Mouse (Mus musculus) left cerebral cortex, postnatal 14 days (tissue): ENCODE measurements at regions not wholly inside any gene's neighbourhood (a gene's known extent, or its start where the extent isn't known, plus 50 kb on each side); places are given as distances from the start of the nearest gene placed in this dataset.
A peak's percentile ranks its signal among the peaks of the same experiment; 100 is the strongest.

Experiments
- DNase-seq, 2 experiments: peaks; one replicate each; pipeline ENCODE4 v3.0.0; 2021 to 2022; ENCODE audit warnings: low spot score in 2 of 2, mixed read lengths in 1 of 2
- intact Hi-C: fragments of 180-260 bp; cut with DNase I; formaldehyde crosslinking; loops from one replicate; pipeline ENCODE4 v1.15.1; 2025

DNA sequence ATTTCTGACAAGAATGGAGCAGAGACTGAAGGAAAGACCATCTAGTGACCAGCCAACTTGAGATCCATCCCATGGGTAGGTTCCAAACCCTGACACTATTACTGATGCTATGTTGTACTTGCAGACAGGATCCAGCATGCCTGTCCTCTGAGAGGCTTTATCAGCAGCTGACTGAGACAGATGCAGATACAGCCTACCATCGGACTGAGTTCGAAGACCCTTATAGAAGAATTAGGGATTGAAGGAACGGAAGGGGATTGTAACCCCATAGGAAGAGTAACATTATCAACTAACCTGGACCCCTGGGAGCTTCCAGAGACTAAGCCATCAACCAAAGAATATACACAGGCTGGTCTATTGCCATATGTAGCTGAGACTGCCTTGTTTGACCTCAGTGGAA, 183.1 kb upstream of the Adcy2 start:
- no peak for DNase-seq
- intact Hi-C loops: no loop called here

DNA sequence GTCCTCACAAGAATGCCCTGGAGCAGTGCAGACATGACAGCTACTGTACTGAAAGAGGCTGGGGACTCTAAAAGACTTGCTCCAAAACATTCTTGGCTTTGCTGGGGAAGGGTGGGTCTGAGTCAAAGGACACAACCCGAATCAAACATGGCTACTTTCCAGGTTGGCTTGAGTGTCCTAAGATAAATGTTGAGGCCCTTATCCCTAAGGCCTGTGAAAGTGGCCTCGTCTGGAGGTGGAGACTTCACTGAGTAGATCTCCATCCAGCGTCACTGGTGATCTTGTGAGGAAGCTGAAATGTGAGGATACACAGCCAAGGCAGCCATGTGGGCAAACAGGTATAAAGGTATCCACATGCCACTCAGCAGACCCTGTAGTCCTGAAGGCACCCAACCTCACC, 191.3 kb upstream of the Adcy2 start:
- DNase-seq: no peak

DNA sequence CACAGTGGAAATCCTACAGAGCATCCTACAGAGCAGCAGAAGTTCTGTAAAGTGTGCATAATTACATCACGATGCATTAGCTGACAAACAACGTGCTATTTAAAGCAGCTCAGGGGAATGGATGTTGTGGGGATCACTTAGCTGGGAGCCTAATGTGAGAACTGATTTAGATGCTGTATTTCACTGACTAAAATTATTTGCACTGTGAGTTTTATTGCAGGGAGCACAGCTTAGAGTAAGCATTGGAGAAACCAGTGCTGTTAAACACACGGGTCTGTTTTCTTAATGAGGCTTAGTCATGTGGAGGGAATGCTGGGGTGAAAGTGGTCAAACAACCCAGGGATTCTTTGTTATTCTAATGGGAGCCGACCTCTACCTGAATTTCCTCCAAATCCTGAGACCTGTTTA, 197.1 kb upstream of the Adcy2 start:
- intact Hi-C loops: no loop called here
- DNase-seq: no peak

More for the DNA sequence above, 191.3 kb upstream of the Adcy2 start:
- intact Hi-C loops: no loop called here

DNA sequence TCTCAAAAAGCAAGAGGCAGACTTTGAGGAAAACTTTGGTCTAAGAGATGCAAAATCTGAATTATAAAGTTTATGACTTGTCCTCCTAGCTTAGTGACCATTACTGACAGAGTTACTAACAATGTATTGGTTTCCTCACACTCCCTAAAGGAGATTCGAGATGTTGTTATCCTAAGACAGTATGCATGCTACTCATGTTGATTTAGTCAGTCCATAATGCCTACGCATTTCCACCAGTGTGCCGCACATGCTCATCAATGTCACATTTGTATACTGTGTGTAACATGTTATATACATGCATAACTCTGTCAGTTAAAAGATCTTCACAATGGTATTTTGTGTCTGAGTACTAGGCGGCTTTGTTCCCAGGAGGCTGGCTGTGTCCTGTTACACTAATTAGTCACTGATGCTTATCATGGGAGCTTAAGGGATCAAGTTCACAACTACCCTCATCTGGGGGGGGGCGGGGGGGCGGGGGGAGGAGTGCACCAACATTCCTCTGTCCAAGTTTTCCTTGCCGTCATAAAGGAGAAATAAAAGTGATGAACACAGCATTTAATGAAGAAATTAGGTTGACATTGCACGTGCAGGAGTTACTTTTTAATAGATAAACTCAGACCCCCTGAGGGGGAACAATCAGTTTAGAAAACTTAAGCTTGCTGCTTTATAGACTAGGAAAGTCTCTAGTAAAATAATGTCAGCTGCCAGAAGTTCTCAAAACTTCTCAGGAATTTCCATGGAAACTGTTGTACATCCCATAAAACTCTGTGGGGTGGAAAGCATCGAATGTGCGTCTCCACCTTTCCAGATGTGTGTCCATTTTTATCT, 208.6 kb upstream of the Adcy2 start:
- intact Hi-C loops: no loop called here
- no peak for DNase-seq

DNA sequence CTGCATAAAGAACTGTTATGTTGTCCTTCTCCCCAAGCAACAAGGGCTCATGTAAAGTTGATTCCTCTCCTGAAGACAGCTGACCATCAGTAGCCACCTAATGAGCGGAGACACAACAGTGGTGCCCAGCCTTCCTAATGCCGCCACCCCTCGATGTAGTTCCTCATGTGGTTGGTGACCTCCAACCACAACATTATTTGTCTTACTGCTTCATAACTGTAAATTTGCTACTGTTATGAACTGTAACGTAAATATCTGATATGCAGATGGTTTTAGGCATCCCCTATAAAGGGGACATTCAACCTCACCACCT, 209.2 kb upstream of the Adcy2 start:
- no peak for DNase-seq
- intact Hi-C loops: no loop called here

DNA sequence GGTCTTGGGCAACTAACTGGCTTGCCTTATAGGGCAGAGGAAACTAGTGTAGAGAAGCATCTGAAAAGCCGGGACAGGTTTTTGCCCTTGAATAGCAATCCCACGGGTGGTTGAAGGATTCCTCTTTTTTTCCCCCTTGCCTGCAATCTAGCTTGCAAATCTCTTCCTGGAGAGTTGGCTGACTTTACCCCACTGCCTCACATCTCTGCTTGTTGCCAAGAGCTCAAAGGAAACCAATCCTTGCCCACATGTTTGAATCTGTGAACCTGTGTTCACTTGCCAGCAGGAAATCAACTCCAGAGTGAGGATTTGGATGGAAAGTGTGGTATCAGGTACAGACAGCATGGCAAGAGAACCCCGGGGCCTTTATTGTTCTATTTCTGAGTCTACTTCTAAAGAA, 217.2 kb upstream of the Adcy2 start:
- no peak for DNase-seq
- intact Hi-C loops: no loop called here

- DNase-seq: no peak
- intact Hi-C loops: no loop called here
These were observed 221.1 kb upstream of the Adcy2 start for GRCm38 (mm10) chr13:69220425-69220824.

GRCm38 (mm10) chr13:69226538-69226937, 227.2 kb upstream of the Adcy2 start:
- DNase-seq: no peak
- intact Hi-C loops: no loop called here

GRCm38 (mm10) chr13:69230361-69230943, 231.1 kb upstream of the Adcy2 start:
- intact Hi-C loops: no loop called here
- no peak for DNase-seq

- DNase-seq: peak in 1 of 2 experiments; percentile 39
- intact Hi-C loops: no loop called here
These were observed 237.0 kb upstream of the Adcy2 start for GRCm38 (mm10) chr13:69236386-69236785.

- DNase-seq: no peak
- intact Hi-C loops: no loop called here
These were observed 238.6 kb upstream of the Adcy2 start for GRCm38 (mm10) chr13:69237918-69238317.

DNA sequence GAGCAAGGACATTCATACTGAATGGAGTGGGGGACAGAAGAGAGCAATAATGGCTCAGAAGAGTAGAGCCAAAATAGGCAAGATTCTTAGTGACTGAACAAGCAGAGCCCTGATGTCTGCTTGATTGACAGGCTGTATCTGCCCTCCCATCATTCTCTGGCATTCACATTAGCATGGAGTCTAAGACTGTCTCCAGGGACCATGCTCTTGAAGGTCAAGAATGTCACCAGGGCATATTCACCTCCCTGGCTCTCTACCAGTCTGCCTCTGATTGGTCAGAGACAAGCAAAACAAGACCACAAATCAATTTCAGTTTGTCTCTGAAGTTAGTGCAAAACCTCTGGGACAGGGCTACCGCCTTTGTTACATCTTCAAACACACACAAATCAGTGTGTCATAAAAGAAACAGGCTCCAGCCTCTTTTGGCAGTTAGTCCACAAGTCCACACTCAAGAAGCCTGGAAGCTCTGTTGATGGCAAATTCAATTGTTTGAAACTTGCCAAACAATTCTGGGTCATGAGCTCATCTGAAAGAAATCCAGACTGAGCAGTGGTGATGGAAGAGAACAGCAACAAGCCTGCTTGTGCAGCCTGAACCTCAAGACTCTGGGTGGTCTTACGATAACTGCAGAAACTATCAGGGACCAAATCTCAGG, 240.0 kb upstream of the Adcy2 start:
- intact Hi-C loops: no loop called here
- DNase-seq: no peak

GRCm38 (mm10) chr13:69242544-69243296, 243.4 kb upstream of the Adcy2 start:
- DNase-seq: no peak
- intact Hi-C loops: no loop called here

DNA sequence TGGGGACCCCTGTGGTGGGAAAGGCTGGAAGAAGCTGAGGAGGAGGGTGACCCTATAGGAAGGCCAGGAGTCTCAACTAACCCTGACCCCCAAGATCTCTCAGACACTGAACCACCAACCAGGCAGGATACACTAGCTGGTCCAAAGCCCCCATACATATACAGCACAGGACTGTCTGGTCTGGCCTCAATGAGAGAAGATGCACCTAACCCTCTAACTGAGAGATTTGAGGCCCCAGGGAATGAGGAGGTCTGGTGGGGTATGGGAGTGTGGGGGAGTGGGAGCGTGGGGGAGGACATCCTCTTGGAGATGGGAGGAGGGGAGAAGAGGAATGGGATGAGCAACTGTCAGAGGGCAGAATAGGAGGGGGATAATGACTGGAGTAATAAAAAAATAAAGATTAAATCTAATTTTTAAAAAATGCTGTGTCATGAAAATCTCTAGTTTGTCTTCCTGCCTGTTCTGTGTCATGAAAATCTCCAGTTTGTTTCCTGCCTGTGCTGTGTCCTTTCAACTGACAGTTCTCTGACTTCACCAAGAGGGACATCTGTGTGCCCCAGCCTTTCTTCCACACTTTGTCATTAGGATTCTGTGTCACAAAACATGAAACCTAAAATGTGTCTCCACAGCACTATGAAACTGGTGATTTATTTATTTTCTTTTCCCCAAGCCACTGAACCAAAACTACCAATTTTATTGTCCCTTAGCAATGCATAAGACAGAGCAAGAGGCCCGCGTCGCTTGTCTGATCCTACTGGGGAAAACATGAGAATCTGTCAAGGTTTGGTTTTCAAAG, 251.2 kb upstream of the Adcy2 start:
- no peak for DNase-seq
- intact Hi-C loops: no loop called here

- intact Hi-C loops: no loop called here
- DNase-seq: no peak
These were observed 251.8 kb upstream of the Adcy2 start for GRCm38 (mm10) chr13:69251130-69251561.

GRCm38 (mm10) chr13:69252335-69252734, 253.0 kb upstream of the Adcy2 start:
- intact Hi-C loops: no loop called here
- DNase-seq: peak; percentile 34 to 42

GRCm38 (mm10) chr13:69260485-69260884, 261.1 kb upstream of the Adcy2 start:
- DNase-seq: no peak
- intact Hi-C loops: no loop called here

- no peak for DNase-seq
- intact Hi-C loops: no loop called here
These were observed 261.6 kb upstream of the Adcy2 start for GRCm38 (mm10) chr13:69260972-69261371.

GRCm38 (mm10) chr13:69263722-69264121, 264.4 kb upstream of the Adcy2 start:
- no peak for DNase-seq
- intact Hi-C loops: no loop called here
